Mouse (Mus musculus) gastrocnemius, adult 8-10 months (tissue): ENCODE measurements around the gene Magea3. TPM values are rescaled to one million over a fixed set of nuclear protein-coding genes. Genes with fewer than 3 reads are reported as not detected.
"Not testable (repeated sequence)": the region's sequence is repeated elsewhere in the genome, so short reads cannot be mapped to it uniquely, and the experiment has no call there.

Source experiments
- DNase-seq, 2 experiments: peaks; one replicate each; pipeline ENCODE4 v3.0.0; 2022; ENCODE audit warnings: low spot score in 2 of 2
- total RNA-seq, 4 experiments: library from RNA; stranded (reverse); gene quantifications; 2 replicates each; pipeline ENCODE4 v1.2.4; 2022

Gene Magea3
- total RNA-seq, result not detected

- DNase-seq, result not testable (repeated sequence)
These were observed at the start of gene Magea3 for GRCm38 (mm10) chrX:154949405-154949804. Gene Magea3, minus strand, starts transcription at chrX:154949505.

- not testable (repeated sequence) for DNase-seq
These were observed 46.4 kb upstream of the Magea3 start, which contains the start of gene Magea8 for GRCm38 (mm10) chrX:154995750-154996149. Gene Magea8, minus strand, starts transcription at chrX:154995850.

- not testable (repeated sequence) for DNase-seq
These were observed 13.4 kb downstream of the Magea3 start, which contains the start of gene Magea6 for GRCm38 (mm10) chrX:154935887-154936286. Gene Magea6, minus strand, starts transcription at chrX:154935987.

Other genes with a start within 250 kb of the Magea3 start
- gene Cldn34b1, start 59.2 kb downstream of the Magea3 start, total RNA-seq, result not detected
- gene Magea6, start 13.5 kb downstream of the Magea3 start, total RNA-seq, result not detected
- not detected for gene Magea8, start 46.3 kb upstream of the Magea3 start, total RNA-seq
- not detected for gene Magea5, start 113.6 kb upstream of the Magea3 start, total RNA-seq
- gene Magea1, start 140.3 kb upstream of the Magea3 start, total RNA-seq, result not detected
- gene Magea2, start 144.2 kb upstream of the Magea3 start, total RNA-seq, result not detected
- not detected for gene Cldn34b2, start 178.9 kb upstream of the Magea3 start, total RNA-seq